Mouse (Mus musculus) heart, postnatal 25 days (tissue): ENCODE data around the gene Atic. TPM values are rescaled to one million over a fixed set of nuclear protein-coding genes. Genes with fewer than 3 reads are reported as not detected.

ENCODE experiments used
- DNase-seq: peaks from one replicate; pipeline ENCODE4 v3.0.0; 2022; ENCODE audit warnings: low spot score
- intact Hi-C: fragments of 180-260 bp; cut with DNase I; formaldehyde crosslinking; loops from one replicate; pipeline ENCODE4 v1.15.1; 2025
- total RNA-seq, 2 experiments: library from RNA; stranded (reverse); gene quantifications; 2 replicates each; pipeline ENCODE4 v1.2.3; 2021

Atic gene
- total RNA-seq, 2 experiments from 2014 or later, result 18.4 to 21.2 TPM

DNA sequence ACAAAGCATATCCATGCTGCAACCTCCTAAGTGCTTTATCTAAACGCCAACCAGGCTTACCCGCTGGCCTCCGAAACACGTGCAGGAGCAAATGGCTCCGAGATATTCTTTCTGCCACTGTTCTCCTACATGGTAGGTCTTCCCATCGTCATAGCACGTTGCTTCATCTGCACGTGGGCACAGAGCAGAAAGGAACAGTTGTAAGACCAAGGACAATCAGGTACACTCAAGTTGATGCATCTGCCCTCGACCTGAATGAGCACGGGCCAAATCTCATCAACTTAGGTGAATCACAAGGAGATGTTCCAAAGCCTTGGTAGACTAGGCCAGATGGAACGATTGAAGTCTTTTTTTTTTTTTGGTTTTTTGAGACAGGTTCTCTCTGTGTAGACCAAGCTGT lies 33.1 kb downstream of the Atic start:
- DNase-seq, result no peak
- intact Hi-C loops, result no loop called here

DNA sequence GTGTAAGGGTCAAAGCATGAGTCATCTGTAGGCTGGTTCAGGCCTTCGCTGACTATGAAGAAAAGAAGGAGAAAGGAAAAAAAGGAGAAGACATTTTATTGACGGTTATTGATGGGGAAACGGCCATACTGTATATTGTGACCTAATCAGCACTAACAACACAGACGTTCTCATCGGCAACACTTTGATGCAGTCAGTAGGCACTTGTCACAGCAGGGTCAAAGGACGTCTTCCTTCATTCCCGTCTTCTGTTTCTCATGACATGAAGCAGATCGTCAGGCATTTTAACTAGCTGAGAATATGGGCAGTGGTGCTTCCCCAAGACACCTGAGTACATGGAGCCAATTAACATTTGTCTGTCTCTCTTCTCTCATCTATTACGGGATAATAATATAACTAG lies 36.2 kb downstream of the Atic start:
- intact Hi-C loops, result no loop called here
- DNase-seq, result no peak

DNA sequence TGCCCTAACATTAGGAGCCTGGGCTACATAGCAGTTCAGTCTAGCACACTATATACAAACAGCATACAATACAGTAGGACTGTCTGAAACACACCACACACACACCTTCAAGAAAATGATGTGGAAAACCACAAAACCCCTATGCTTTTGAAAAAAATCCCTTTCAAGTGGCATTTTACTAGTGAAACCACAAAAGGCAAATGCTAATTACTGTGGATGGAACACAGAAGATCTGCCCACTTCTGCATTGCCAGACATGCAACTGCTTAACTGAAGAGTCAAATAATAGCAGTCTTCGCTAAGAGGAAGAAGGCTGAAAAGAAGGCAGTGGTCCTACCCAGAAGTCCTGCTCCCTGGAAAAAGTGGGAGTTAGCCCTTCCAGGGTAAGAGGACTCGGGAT lies 37.3 kb downstream of the Atic start:
- intact Hi-C loops, result no loop called here
- no peak for DNase-seq

DNA sequence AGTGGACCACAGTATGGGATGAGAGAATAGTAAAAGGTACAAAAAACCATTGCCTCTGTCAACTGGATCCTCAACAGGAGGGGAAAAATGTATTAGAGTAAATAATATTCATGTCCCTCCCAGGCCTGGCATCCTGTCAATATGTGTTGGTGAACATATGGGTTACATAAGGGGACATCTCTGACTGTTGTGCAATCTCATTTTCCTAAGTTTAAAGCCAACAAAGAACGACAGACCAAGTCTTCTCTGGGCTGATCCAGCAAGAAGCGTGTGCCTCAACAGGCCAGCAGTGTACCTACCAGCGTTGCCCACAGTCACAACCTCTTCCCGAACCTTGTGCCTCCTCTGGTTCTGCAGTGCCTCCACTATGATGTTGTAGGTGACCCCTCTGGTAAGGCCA lies 38.4 kb downstream of the Atic start:
- DNase-seq, result no peak
- intact Hi-C loops, result no loop called here

DNA sequence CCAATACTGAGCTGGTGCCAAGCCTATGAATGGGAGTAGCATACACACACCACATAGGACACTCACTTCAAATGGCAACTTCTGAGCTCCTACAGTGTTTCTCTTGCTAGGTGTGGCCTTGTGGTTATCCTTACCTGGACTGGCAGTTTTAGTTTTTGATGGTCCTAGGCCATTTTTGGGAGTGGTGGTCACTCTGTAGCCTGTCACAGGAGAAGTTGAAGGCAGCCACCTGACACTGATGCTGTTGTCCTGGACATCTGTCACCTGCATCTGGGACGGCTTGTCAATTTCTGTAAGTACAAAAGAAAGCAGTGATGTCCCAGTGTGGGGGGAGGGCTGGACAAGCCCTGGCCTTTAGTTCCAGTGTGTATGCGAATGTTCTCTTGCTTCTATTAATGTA lies 48.8 kb downstream of the Atic start:
- DNase-seq, result no peak
- intact Hi-C loops, result no loop called here

DNA sequence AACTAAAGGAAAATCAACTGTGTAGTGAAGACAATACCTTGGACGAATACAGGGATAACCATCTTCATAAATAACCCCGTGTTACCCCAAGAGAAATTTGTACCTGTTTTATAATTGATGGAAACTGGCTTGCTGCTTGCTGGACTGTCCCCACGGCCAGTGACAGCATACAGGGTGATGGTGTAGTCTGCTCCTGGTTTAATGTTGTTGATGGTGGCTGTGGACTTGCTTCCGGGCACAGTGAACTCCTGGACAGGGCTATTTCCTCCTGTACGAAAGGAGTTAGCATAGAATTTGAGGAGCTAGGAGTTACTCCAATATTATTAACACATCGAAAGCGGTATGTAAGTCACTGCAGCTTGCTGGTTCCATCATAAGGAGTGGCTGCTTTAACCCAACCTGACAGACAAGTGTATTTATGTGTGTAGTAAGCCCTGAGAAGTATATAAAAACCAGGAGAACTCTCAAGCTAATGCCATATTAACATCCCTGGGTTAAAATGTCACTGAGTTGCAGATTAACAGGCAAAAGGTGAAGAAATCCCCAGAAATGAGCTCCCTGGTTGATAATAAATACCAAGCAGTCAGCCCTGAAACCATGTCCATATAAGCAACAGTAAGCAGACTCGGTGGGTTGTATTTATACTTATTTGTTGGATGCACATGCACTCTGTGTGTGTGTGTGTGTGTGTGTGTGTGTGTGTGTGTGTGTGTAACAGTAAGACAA lies 49.8 kb downstream of the Atic start:
- no peak for DNase-seq
- intact Hi-C loops, result no loop called here

DNA sequence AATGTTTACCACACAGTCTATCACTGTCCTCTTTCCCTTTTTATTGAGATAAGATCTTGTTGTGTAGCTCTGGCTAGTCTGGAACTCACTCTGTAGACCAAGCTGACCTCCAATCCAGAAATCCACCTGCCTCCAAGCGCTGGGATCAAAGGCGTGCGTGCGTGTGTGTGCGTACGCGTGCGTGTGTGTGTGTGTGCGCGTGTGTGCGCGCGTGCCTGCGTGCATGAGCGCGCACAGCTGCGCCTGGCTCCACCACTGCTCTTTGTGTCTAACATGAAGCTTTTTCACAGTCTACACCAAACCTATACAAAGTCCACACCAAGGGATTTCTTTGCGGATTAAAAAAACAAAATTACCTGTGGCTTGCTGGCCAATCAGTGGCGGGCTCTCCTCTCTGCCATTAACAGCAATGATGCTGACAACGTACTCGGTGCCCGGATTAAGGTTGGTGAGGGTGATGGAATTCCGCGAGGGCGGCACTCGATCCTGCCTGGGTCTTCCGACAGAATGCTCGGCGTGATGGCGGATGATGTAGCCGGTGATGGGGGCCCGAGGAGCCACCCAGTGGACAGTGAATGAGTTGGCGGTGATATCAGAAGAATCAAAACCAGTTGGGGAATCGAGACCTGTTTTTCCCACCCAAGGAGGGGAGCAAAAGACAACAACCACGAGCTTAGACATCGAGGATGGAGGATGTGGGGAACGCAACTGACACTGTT lies 52.3 kb downstream of the Atic start:
- DNase-seq, result no peak
- intact Hi-C loops, result no loop called here

DNA sequence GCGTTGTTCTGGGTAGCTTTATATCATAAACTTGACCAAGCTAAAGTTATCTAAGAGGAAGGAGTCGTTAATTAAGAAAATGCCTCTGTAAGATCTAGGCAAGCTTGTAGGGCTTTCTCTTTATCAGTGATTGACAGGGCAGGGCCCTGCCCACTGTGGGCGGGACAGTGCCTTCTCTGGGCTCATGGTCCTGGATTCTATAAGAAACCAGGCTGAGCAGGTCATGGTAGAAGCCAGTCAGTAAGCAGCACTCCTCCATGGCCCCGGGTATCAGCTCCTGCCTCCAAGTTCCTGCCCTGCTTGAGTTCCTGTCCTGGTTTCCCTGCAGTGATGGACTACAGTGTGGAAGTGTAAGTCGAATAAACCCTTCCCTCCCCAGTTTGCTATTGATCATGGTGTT lies 53.0 kb downstream of the Atic start:
- no peak for DNase-seq
- intact Hi-C loops, result no loop called here

DNA sequence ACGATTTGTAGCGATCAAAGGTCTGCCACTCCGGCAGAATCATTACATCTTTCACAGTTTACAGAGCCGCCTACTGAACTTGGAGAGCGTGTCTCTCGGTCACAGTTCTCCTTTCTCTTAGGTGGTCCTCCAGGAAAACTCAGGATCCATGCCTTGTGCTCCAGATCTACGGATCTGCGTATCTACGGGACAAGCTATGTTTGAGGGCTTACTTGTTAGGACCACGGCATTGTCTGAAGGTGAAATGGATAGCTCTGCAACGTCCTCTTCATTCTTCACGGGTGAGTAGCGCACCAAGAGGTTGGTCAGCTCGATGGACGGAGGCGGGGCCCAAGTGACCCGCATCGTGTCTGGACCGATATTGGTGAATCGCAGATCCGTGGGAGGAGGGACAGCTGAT lies 55.3 kb downstream of the Atic start:
- DNase-seq, result no peak
- intact Hi-C loops, result no loop called here

DNA sequence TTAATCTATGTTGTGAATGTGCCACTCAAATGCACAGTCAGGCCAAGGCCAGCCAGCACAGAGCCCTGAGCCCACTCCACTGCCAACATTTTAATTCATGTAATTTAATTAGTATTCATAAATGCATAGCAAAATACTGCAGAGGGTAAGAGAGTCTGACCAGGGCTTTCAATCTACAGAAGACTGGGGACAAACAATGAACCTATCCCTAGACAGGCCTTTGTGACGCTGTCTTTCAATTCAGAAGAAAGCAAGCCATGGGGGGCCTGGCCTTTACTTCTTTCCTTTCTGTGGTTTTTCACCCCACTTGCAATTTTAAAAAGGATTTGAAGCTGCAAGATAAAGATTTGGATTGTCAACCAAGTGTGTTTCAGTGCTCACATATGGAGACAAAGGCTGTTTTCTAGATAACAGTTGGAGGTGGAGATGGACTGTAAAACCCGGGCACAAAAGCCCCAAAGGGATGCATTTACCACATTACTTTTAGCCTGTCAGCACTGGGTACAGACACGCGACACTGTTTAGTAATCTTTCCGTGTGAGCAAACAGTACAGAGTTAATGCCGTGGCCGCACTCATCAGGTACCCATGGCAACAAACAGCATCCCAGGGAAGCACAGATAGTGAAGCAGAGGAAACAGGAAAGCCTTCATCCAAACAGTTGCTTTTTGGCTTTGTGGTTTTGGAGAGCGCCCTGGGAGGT lies 57.7 kb downstream of the Atic start:
- intact Hi-C loops, result no loop called here
- no peak for DNase-seq

DNA sequence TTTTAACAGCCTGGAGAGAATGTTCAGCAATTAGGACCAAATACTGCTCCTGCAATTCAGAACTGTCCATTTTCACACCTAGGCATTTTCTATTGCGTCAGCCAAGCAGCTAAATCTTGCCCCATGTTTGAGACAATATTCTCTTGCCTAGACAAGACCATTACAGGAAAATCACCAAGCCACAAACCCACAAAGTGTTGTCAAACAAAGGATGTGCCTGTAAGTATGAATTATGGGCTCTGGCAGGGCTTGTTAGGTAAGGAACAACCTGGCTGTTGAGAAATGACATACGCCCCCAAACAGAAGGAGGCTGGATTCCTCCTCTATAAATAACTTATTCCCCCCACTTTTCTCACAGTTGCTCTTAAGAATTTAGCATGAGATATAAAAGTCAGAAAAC lies 64.6 kb downstream of the Atic start:
- intact Hi-C loops, result no loop called here

DNA sequence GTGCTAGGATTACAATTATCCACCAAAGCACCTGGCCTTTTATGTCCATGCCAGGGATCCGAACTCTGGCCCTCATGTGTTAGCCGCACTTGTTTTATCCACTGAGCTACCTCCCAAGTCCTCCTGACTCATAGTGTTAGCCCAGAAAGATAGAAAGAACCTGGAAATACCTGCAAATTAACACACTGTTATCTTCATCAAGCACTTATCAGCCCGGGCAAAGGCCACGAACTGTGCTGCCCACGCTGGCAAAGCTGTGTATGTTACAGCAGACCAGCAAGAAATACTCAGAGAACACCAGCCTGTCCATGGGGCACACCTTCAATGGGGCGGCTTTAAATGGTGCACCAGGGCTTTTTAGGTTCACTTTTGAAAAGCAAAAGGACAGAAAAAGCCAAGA lies 66.7 kb downstream of the Atic start:
- DNase-seq, result no peak
- intact Hi-C loops, result no loop called here

More for the DNA sequence above, 64.6 kb downstream of the Atic start:
- DNase-seq, result no peak

Other genes starting within 250 kb of the Atic start
- gene Abca12, start 142.2 kb upstream of the Atic start, total RNA-seq, result 1 to 10 TPM; 3.0 to 3.4 TPM
- 10 to 100 TPM; 87.6 TPM for gene Fn1, start 96.0 kb downstream of the Atic start, total RNA-seq